In genomic region chr2:31742134-31742533, GRCm38 (mm10) we compare ENCODE assay signal across 8 mouse cellular contexts. TPM values are rescaled to one million over a fixed set of nuclear protein-coding genes. Genes with fewer than 3 reads are reported as not detected.
DNase-seq lines count a peak whose midpoint lies in the region; ATAC-seq and TF ChIP-seq lines count a peak whose summit lies in the region.

No protein-coding gene starts in this region.

- H3ac ChIP-seq in C2C12 (ENCODE audit: control insufficient read depth, insufficient read length, low read depth), result peak overlapping the region; percentile 34

- no peak overlapping the region for H3K4me2 ChIP-seq in forebrain, embryonic 14.5 days (ENCODE audit: low read length)
- H3K4me2 ChIP-seq in neural tube, embryonic 15.5 days, result no peak overlapping the region

- peaks cover 6% of the 10 kb centered on the region for H3K79me2 ChIP-seq in C2C12 (ENCODE audit: control insufficient read depth, insufficient read depth)

- TF ChIP-seq POLR2A in embryonic fibroblast, embryonic 13.5 days (IDR thresholded peaks at IDR 0.05; ENCODE audit: low read depth, low read length), result no peak

- DNase-seq in forebrain, embryonic 10.5 days (ENCODE audit: extremely low spot score, low spot score), result no peak
- no peak for DNase-seq in forebrain, embryonic 14.5 days (ENCODE audit: low spot score)
- peak; percentile 57 to 63 for DNase-seq in heart, postnatal 14 days
- DNase-seq in cerebellum, postnatal 36 days, result no peak

- WGBS in forebrain, embryonic 10.5 days, result 52% methylated on average over 7 of the region's 7 CpGs
- WGBS in forebrain, embryonic 14.5 days, result 53% methylated on average over 7 of the region's 7 CpGs
- 47% methylated on average over 7 of the region's 7 CpGs for WGBS in neural tube, embryonic 15.5 days

- 0 out of 2 replicates have a peak overlapping the region, but pooled peaks have one; percentile 9 for H3K27ac ChIP-seq in forebrain, embryonic 10.5 days
- no peak overlapping the region for H3K27ac ChIP-seq in forebrain, embryonic 14.5 days (ENCODE audit: low read depth, low read length)
- 0 out of 2 replicates have a peak overlapping the region, but pooled peaks have one; percentile 3 for H3K27ac ChIP-seq in embryonic fibroblast, embryonic 13.5 days (ENCODE audit: insufficient read depth, low read length)
- H3K27ac ChIP-seq in neural tube, embryonic 15.5 days (replicated peaks), result no peak overlapping the region

- H3K36me3 ChIP-seq in forebrain, embryonic 10.5 days (replicated peaks), result peaks cover 3% of the 10 kb centered on the region; the same call in 1 of the 2 replicates
- no peaks in the 10 kb centered on the region for H3K36me3 ChIP-seq in forebrain, embryonic 14.5 days (ENCODE audit: control insufficient read depth, insufficient read depth, low read length)
- no peaks in the 10 kb centered on the region for H3K36me3 ChIP-seq in C2C12 (ENCODE audit: control insufficient read depth, insufficient read depth)
- H3K36me3 ChIP-seq in neural tube, embryonic 15.5 days, result no peaks in the 10 kb centered on the region

- no peak overlapping the region for H3K4me3 ChIP-seq in forebrain, embryonic 10.5 days
- H3K4me3 ChIP-seq in forebrain, embryonic 14.5 days (ENCODE audit: low read depth, low read length), result no peak overlapping the region
- H3K4me3 ChIP-seq in C2C12 (ENCODE audit: insufficient read depth, poor library complexity, severe bottlenecking), result no peak overlapping the region
- H3K4me3 ChIP-seq in embryonic fibroblast, embryonic 13.5 days (ENCODE audit: insufficient read depth, low read length), result no peak overlapping the region
- H3K4me3 ChIP-seq in neural tube, embryonic 15.5 days (replicated peaks), result no peak overlapping the region

- H3K4me1 ChIP-seq in forebrain, embryonic 10.5 days, result peaks cover 42% of the 10 kb centered on the region
- no peaks in the 10 kb centered on the region for H3K4me1 ChIP-seq in forebrain, embryonic 14.5 days (ENCODE audit: control insufficient read depth, insufficient read depth, low read length)
- H3K4me1 ChIP-seq in embryonic fibroblast, embryonic 13.5 days (ENCODE audit: control insufficient read depth, insufficient read depth, low read length), result peaks cover 11% of the 10 kb centered on the region
- H3K4me1 ChIP-seq in neural tube, embryonic 15.5 days, result 0 out of 2 replicates have a peak, but pooled peaks cover 6% of the 10 kb centered on the region

- H3K9ac ChIP-seq in forebrain, embryonic 14.5 days (ENCODE audit: low read length), result no peak overlapping the region
- H3K9ac ChIP-seq in neural tube, embryonic 15.5 days (replicated peaks), result no peak overlapping the region

- intact Hi-C loops in heart, postnatal 14 days (cut with DNase I), result no loop called here

- no peaks in the 10 kb centered on the region for H3K79me3 ChIP-seq in C2C12 (ENCODE audit: low read depth)

- ATAC-seq in forebrain, embryonic 14.5 days, result no peak
- no peak for ATAC-seq in erythroid progenitor cell, adult 5-6 weeks (replicated peaks; ENCODE audit: low FRiP score, poor library complexity, severe bottlenecking)
- no peak for ATAC-seq in neural tube, embryonic 15.5 days (ENCODE audit: low FRiP score)

- no peaks in the 10 kb centered on the region for H3K27me3 ChIP-seq in forebrain, embryonic 10.5 days (ENCODE audit: poor library complexity, severe bottlenecking)
- H3K27me3 ChIP-seq in forebrain, embryonic 14.5 days (replicated peaks; ENCODE audit: control insufficient read depth, insufficient read depth, low read length), result no peaks in the 10 kb centered on the region
- H3K27me3 ChIP-seq in C2C12 (ENCODE audit: control insufficient read depth, insufficient read depth, insufficient read length), result no peaks in the 10 kb centered on the region
- no peaks in the 10 kb centered on the region for H3K27me3 ChIP-seq in neural tube, embryonic 15.5 days (replicated peaks)

- TF ChIP-seq CTCF in C2C12 (IDR thresholded peaks at IDR 0.05; ENCODE audit: control insufficient read depth, insufficient read depth, insufficient read length), result no peak
- no peak for TF ChIP-seq CTCF in embryonic fibroblast, embryonic 13.5 days (IDR thresholded peaks at IDR 0.05; ENCODE audit: borderline replicate concordance, insufficient read depth, low read length)

- no peaks in the 10 kb centered on the region for H3K9me3 ChIP-seq in forebrain, embryonic 10.5 days
- no peaks in the 10 kb centered on the region for H3K9me3 ChIP-seq in forebrain, embryonic 14.5 days (replicated peaks; ENCODE audit: control insufficient read depth, low read length)
- no peaks in the 10 kb centered on the region for H3K9me3 ChIP-seq in neural tube, embryonic 15.5 days (replicated peaks)

TF ChIP-seq in C2C12, 6 proteins besides CTCF, POLR2A, EP300 and RAD21:
- TF ChIP-seq FOSL1 (IDR thresholded peaks at IDR 0.05; ENCODE audit: insufficient read depth, low read length, poor library complexity, severe bottlenecking) (no peak), MYOG (IDR thresholded peaks at IDR 0.05; ENCODE audit: control insufficient read depth, extremely low read depth, insufficient read length) (no peak), MAX (IDR thresholded peaks at IDR 0.05) (no peak), CEBPB (IDR thresholded peaks at IDR 0.05; ENCODE audit: low read depth) (no peak), USF1 (IDR thresholded peaks at IDR 0.05; ENCODE audit: low read depth) (no peak), MYOD1 (IDR thresholded peaks at IDR 0.05; ENCODE audit: control insufficient read depth, insufficient read length, low read depth) (no peak)

RNA-seq across cellular contexts. Expression of gene Abl1, which starts 54.0 kb away (rescaled TPM):
- polyA plus RNA-seq in forebrain, embryonic 10.5 days (2016; fragmentation: Nextera tagmentation; extraction: Ambion mirVana), result 51.0 and 51.9 TPM in 2 replicates
- polyA plus RNA-seq in forebrain, embryonic 14.5 days (2014; fragmentation: Nextera tagmentation; extraction: Ambion mirVana), result 19.6 and 22.9 TPM in 2 replicates
- 45.9 TPM for polyA plus RNA-seq in C2C12 (2012; fragmentation: generic; extraction: Trizol)
- 58.9 and 61.6 TPM in 2 replicates for polyA plus RNA-seq in embryonic fibroblast, embryonic 13.5 days (2011; ENCODE audit: insufficient read length, low read depth, missing spikeins)
- 10 to 100 TPM; 43.1 to 45.7 TPM for total RNA-seq in heart, postnatal 14 days (2021)
- total RNA-seq in erythroid progenitor cell, adult 5-6 weeks (2015; ENCODE audit: low replicate concordance), result 10.1 and 26.8 TPM in 2 replicates
- 24.1 and 26.5 TPM in 2 replicates for total RNA-seq in erythroid progenitor cell, adult 5-6 weeks (2017; ENCODE audit: low replicate concordance)
- 13.3 and 18.0 TPM in 2 replicates for polyA plus RNA-seq in neural tube, embryonic 15.5 days (2015; fragmentation: Nextera tagmentation; extraction: Ambion mirVana)

Comparison
In these comparisons a context has a peak if more than half of its experiments do, and no peak if none do; other contexts are left out.
1. H3K27ac ChIP-seq: peak in forebrain, embryonic 10.5 days (single experiment) and embryonic fibroblast, embryonic 13.5 days (single experiment); none in forebrain, embryonic 14.5 days (single experiment) and neural tube, embryonic 15.5 days (single experiment).
2. DNase-seq: peak in heart, postnatal 14 days (2 of 2); none in forebrain, embryonic 10.5 days (single experiment), forebrain, embryonic 14.5 days (single experiment) and cerebellum, postnatal 36 days (0 of 2).